ENCODE assay signal across 8 mouse cellular contexts in genomic region chr19:53944786-53945169, GRCm38 (mm10). TPM values are rescaled to one million over a fixed set of nuclear protein-coding genes. Genes with fewer than 3 reads are reported as not detected.
DNase-seq lines count a peak whose midpoint lies in the region; ATAC-seq and TF ChIP-seq lines count a peak whose summit lies in the region.

No protein-coding gene starts in this region.

- H3K9me3 ChIP-seq in erythroblast, embryonic 14.5 days (ENCODE audit: control insufficient read depth, low read length): no peaks in the 10 kb centered on the region
- H3K9me3 ChIP-seq in limb, embryonic 14.5 days (ENCODE audit: control insufficient read depth, low read length): no peaks in the 10 kb centered on the region
- no peaks in the 10 kb centered on the region for H3K9me3 ChIP-seq in stomach, postnatal 0 days (ENCODE audit: control insufficient read depth, low read length)

- no peak for TF ChIP-seq EP300 in stomach, postnatal 0 days (optimal IDR thresholded peaks at IDR 0.05)

- H3K36me3 ChIP-seq in erythroblast, embryonic 14.5 days (ENCODE audit: control insufficient read depth): peaks cover 23% of the 10 kb centered on the region
- H3K36me3 ChIP-seq in spleen, adult 2 months (ENCODE audit: control insufficient read depth, insufficient read depth, low read length): no peaks in the 10 kb centered on the region
- no peaks in the 10 kb centered on the region; the same call in 1 of the 2 replicates for H3K36me3 ChIP-seq in limb, embryonic 14.5 days (ENCODE audit: control insufficient read depth, insufficient read depth, low read length)
- no peaks in the 10 kb centered on the region for H3K36me3 ChIP-seq in stomach, postnatal 0 days (ENCODE audit: control insufficient read depth, insufficient read depth, low read length)

- H3K9ac ChIP-seq in limb, embryonic 14.5 days (ENCODE audit: low read depth, low read length, severe bottlenecking): peak overlapping the region; percentile 91
- peak overlapping the region; percentile 96 for H3K9ac ChIP-seq in stomach, postnatal 0 days (ENCODE audit: low read length)

- under 1% methylated on average over 41 of the region's 47 CpGs for WGBS in spleen, adult 2 months
- WGBS in limb, embryonic 14.5 days: 0% methylated on average over 23 of the region's 47 CpGs
- 0% methylated on average over 21 of the region's 47 CpGs for WGBS in stomach, postnatal 0 days

- no peak for ATAC-seq in erythroblast, adult 5-6 weeks (replicated peaks; ENCODE audit: low FRiP score, poor library complexity, severe bottlenecking)
- ATAC-seq in limb, embryonic 14.5 days (ENCODE audit: low FRiP score, low read depth): no peak; the same call in 1 of the 2 replicates
- no peak for ATAC-seq in stomach, postnatal 0 days (ENCODE audit: low FRiP score, low TSS enrichment)

- H3K4me2 ChIP-seq in limb, embryonic 14.5 days (replicated peaks; ENCODE audit: low read depth, low read length, severe bottlenecking): peak overlapping the region; percentile 70; the same call in 1 of the 2 replicates
- peak overlapping the region; percentile 75 for H3K4me2 ChIP-seq in stomach, postnatal 0 days (replicated peaks; ENCODE audit: low read depth)

- peak overlapping the region; percentile 73 for H3K4me3 ChIP-seq in erythroblast, embryonic 14.5 days (replicated peaks)
- H3K4me3 ChIP-seq in spleen, adult 2 months (ENCODE audit: extremely low read depth, insufficient read depth, insufficient read length): peak overlapping the region; percentile 77
- H3K4me3 ChIP-seq in limb, embryonic 14.5 days (replicated peaks; ENCODE audit: low read length): peak overlapping the region; percentile 96
- H3K4me3 ChIP-seq in stomach, postnatal 0 days (ENCODE audit: low read depth, low read length): peak overlapping the region; percentile 91

- peak overlapping the region; percentile 83 for H3K27ac ChIP-seq in spleen, adult 2 months (ENCODE audit: insufficient read depth, low read length)
- peak overlapping the region; percentile 95 for H3K27ac ChIP-seq in limb, embryonic 14.5 days (replicated peaks; ENCODE audit: low read depth, low read length)
- H3K27ac ChIP-seq in stomach, postnatal 0 days (replicated peaks): peak overlapping the region; percentile 98

- TF ChIP-seq POLR2A in spleen, adult 2 months (IDR thresholded peaks at IDR 0.05; ENCODE audit: low read depth, low read length): peak; percentile 47; the same call in 1 of the 2 replicates
- TF ChIP-seq POLR2A in limb, embryonic 14.5 days (IDR thresholded peaks at IDR 0.05; ENCODE audit: borderline replicate concordance, extremely low read depth, insufficient read depth, insufficient read length): peak; percentile 72; the same call in 1 of the 2 replicates

- peaks cover 57% of the 10 kb centered on the region for H3K4me1 ChIP-seq in erythroblast, embryonic 14.5 days (ENCODE audit: control insufficient read depth)
- peaks cover 3% of the 10 kb centered on the region; the same call in 1 of the 2 replicates for H3K4me1 ChIP-seq in spleen, adult 2 months (ENCODE audit: control insufficient read depth, insufficient read depth, insufficient read length)
- peaks cover 8% of the 10 kb centered on the region for H3K4me1 ChIP-seq in limb, embryonic 14.5 days (ENCODE audit: control insufficient read depth, insufficient read depth, low read length)
- peaks cover 2% of the 10 kb centered on the region; the same call in 1 of the 2 replicates for H3K4me1 ChIP-seq in stomach, postnatal 0 days (replicated peaks; ENCODE audit: control insufficient read depth, insufficient read depth)

- no peak for TF ChIP-seq CTCF in spleen, adult 2 months (IDR thresholded peaks at IDR 0.05; ENCODE audit: extremely low read depth, insufficient read depth, insufficient read length, insufficient replicate concordance)
- TF ChIP-seq CTCF in stomach, postnatal 0 days (IDR thresholded peaks at IDR 0.05; ENCODE audit: low read depth): no peak

- DNase-seq in spleen, adult 2 months (ENCODE audit: low read depth in 1 of 2, low spot score in 2 of 2): no peak
- no peak for DNase-seq in spleen, adult 18-20 months
- no peak for DNase-seq in limb, embryonic 14.5 days (ENCODE audit: low spot score)
- DNase-seq in stomach, postnatal 0 days (ENCODE audit: low spot score): no peak
- DNase-seq in adrenal gland, postnatal 10 days: no peak
- no peak for DNase-seq in thymus, adult 18-20 months

- H3K27me3 ChIP-seq in erythroblast, embryonic 14.5 days (ENCODE audit: control insufficient read depth): no peaks in the 10 kb centered on the region
- H3K27me3 ChIP-seq in spleen, adult 2 months (ENCODE audit: control insufficient read depth, insufficient read depth, low read length): no peaks in the 10 kb centered on the region
- no peaks in the 10 kb centered on the region for H3K27me3 ChIP-seq in limb, embryonic 14.5 days (ENCODE audit: control insufficient read depth, insufficient read depth, low read length)
- H3K27me3 ChIP-seq in stomach, postnatal 0 days (ENCODE audit: control insufficient read depth, insufficient read depth, low read length): no peaks in the 10 kb centered on the region

RNA-seq across cellular contexts. Expression of gene Bbip1, which starts 0.4 kb away (rescaled TPM):
- polyA plus RNA-seq in erythroblast, embryonic 14.5 days (2012): 0.66 and 0.76 TPM in 2 replicates
- total RNA-seq in erythroblast, adult 5-6 weeks (2015; ENCODE audit: low replicate concordance): 31.3 and 40.5 TPM in 2 replicates
- 18.9 and 28.3 TPM in 2 replicates for total RNA-seq in erythroblast, adult 5-6 weeks (2017; ENCODE audit: low replicate concordance)
- 4.2 and 4.4 TPM in 2 replicates for polyA plus RNA-seq in spleen, adult 2 months (2012; rRNA removed)
- polyA plus RNA-seq in limb, embryonic 14.5 days (2012; rRNA removed): 34.6 and 57.2 TPM in 2 replicates
- polyA plus RNA-seq in limb, embryonic 14.5 days (2014; fragmentation: Nextera tagmentation; extraction: Ambion mirVana): 78.8 and 84.1 TPM in 2 replicates
- polyA plus RNA-seq in stomach, postnatal 0 days (2015; fragmentation: Nextera tagmentation; extraction: Ambion mirVana): 48.7 and 52.8 TPM in 2 replicates
- 10 to 100 TPM; 25.6 to 26.0 TPM for total RNA-seq in adrenal gland, postnatal 10 days (2021)

RNA-seq across cellular contexts. Expression of gene Shoc2, which starts 0.7 kb away (rescaled TPM):
- 0.16 and 0.17 TPM in 2 replicates for polyA plus RNA-seq in erythroblast, embryonic 14.5 days (2012)
- total RNA-seq in erythroblast, adult 5-6 weeks (2015; ENCODE audit: low replicate concordance): 23.6 and 25.1 TPM in 2 replicates
- 18.4 and 18.6 TPM in 2 replicates for total RNA-seq in erythroblast, adult 5-6 weeks (2017; ENCODE audit: low replicate concordance)
- polyA plus RNA-seq in spleen, adult 2 months (2012; rRNA removed): 5.1 and 5.6 TPM in 2 replicates
- polyA plus RNA-seq in limb, embryonic 14.5 days (2012; rRNA removed): 26.9 and 29.2 TPM in 2 replicates
- 44.8 and 48.2 TPM in 2 replicates for polyA plus RNA-seq in limb, embryonic 14.5 days (2014; fragmentation: Nextera tagmentation; extraction: Ambion mirVana)
- 31.7 and 33.9 TPM in 2 replicates for polyA plus RNA-seq in stomach, postnatal 0 days (2015; fragmentation: Nextera tagmentation; extraction: Ambion mirVana)
- 10 to 100 TPM; 41.0 to 41.3 TPM for total RNA-seq in adrenal gland, postnatal 10 days (2021)

RNA-seq across cellular contexts. Expression of gene Pdcd4, which starts 52.7 kb away (rescaled TPM):
- 0.38 and 0.73 TPM in 2 replicates for polyA plus RNA-seq in erythroblast, embryonic 14.5 days (2012)
- 46.9 and 57.7 TPM in 2 replicates for total RNA-seq in erythroblast, adult 5-6 weeks (2015; ENCODE audit: low replicate concordance)
- 66.9 and 99.0 TPM in 2 replicates for total RNA-seq in erythroblast, adult 5-6 weeks (2017; ENCODE audit: low replicate concordance)
- 8.7 and 9.4 TPM in 2 replicates for polyA plus RNA-seq in spleen, adult 2 months (2012; rRNA removed)
- 23.3 and 43.3 TPM in 2 replicates for polyA plus RNA-seq in limb, embryonic 14.5 days (2012; rRNA removed)
- 96.4 and 109 TPM in 2 replicates for polyA plus RNA-seq in limb, embryonic 14.5 days (2014; fragmentation: Nextera tagmentation; extraction: Ambion mirVana)
- 204 and 217 TPM in 2 replicates for polyA plus RNA-seq in stomach, postnatal 0 days (2015; fragmentation: Nextera tagmentation; extraction: Ambion mirVana)
- total RNA-seq in adrenal gland, postnatal 10 days (2021): 100 to 1,000 TPM in 1 of 2 experiments, 10 to 100 TPM in 1; 92.2 to 104 TPM
